Mouse (Mus musculus): ENCODE measurements around the gene B230104I21Rik.

The B230104I21Rik gene

GRCm38 (mm10) chr4:154348197-154348786 lies 12.4 kb downstream of the B230104I21Rik start:
- in situ Hi-C loops (cut with MseI, MboI) = no loop called here

- in situ Hi-C loops (cut with MseI, MboI) = no loop called here
Observed at GRCm38 (mm10) chr4:154352246-154352645, 16.3 kb downstream of the B230104I21Rik start.

GRCm38 (mm10) chr4:154355408-154355807 lies 19.5 kb downstream of the B230104I21Rik start:
- in situ Hi-C loops (cut with MseI, MboI) = no loop called here

GRCm38 (mm10) chr4:154358370-154358769 lies 22.4 kb downstream of the B230104I21Rik start:
- in situ Hi-C loops (cut with MseI, MboI) = no loop called here

GRCm38 (mm10) chr4:154358816-154359215 lies 22.9 kb downstream of the B230104I21Rik start:
- in situ Hi-C loops (cut with MseI, MboI) = no loop called here

- in situ Hi-C loops (cut with MseI, MboI) = no loop called here
Observed at GRCm38 (mm10) chr4:154359762-154360300, 23.9 kb downstream of the B230104I21Rik start.

GRCm38 (mm10) chr4:154360441-154360840 lies 24.5 kb downstream of the B230104I21Rik start:
- in situ Hi-C loops (cut with MseI, MboI) = no loop called here

GRCm38 (mm10) chr4:154360850-154361249 lies 24.9 kb downstream of the B230104I21Rik start:
- in situ Hi-C loops (cut with MseI, MboI) = no loop called here

GRCm38 (mm10) chr4:154364752-154365151 lies 28.8 kb downstream of the B230104I21Rik start:
- in situ Hi-C loops (cut with MseI, MboI) = no loop called here

GRCm38 (mm10) chr4:154366836-154367235 lies 30.9 kb downstream of the B230104I21Rik start:
- in situ Hi-C loops (cut with MseI, MboI) = no loop called here

GRCm38 (mm10) chr4:154369089-154369488 lies 33.2 kb downstream of the B230104I21Rik start:
- in situ Hi-C loops (cut with MseI, MboI) = no loop called here

GRCm38 (mm10) chr4:154370841-154371240 lies 34.9 kb downstream of the B230104I21Rik start:
- in situ Hi-C loops (cut with MseI, MboI) = no loop called here

- in situ Hi-C loops (cut with MseI, MboI) = no loop called here
Observed at GRCm38 (mm10) chr4:154371542-154372247, 35.8 kb downstream of the B230104I21Rik start.

GRCm38 (mm10) chr4:154375939-154376625 lies 40.2 kb downstream of the B230104I21Rik start:
- in situ Hi-C loops (cut with MseI, MboI) = no loop called here

- in situ Hi-C loops (cut with MseI, MboI) = no loop called here
Observed at GRCm38 (mm10) chr4:154378876-154379275, 42.9 kb downstream of the B230104I21Rik start.

- in situ Hi-C loops (cut with MseI, MboI) = no loop called here
Observed at GRCm38 (mm10) chr4:154385208-154385607, 49.3 kb downstream of the B230104I21Rik start.

- in situ Hi-C loops (cut with MseI, MboI) = no loop called here
Observed at GRCm38 (mm10) chr4:154385918-154386317, 50.0 kb downstream of the B230104I21Rik start.

GRCm38 (mm10) chr4:154386810-154387209 lies 50.9 kb downstream of the B230104I21Rik start:
- in situ Hi-C loops (cut with MseI, MboI) = no loop called here

- in situ Hi-C loops (cut with MseI, MboI) = no loop called here
Observed at GRCm38 (mm10) chr4:154389641-154390040, 53.7 kb downstream of the B230104I21Rik start.

- in situ Hi-C loops (cut with MseI, MboI) = no loop called here
Observed at GRCm38 (mm10) chr4:154390333-154391080, 54.6 kb downstream of the B230104I21Rik start.

- in situ Hi-C loops (cut with MseI, MboI) = no loop called here
Observed at GRCm38 (mm10) chr4:154392641-154393040, 56.7 kb downstream of the B230104I21Rik start.
